Mouse (Mus musculus) cerebellum, adult 2 months (tissue): ENCODE results near the gene Tesc.

Experiments
- CTCF ChIP-seq: fragments of 200-500 bp; IDR thresholded peaks from 2 replicates; pipeline ENCODE4 v1.5.1; 2011; ENCODE audit warnings: low read depth, mild to moderate bottlenecking, control low read depth, low read length, moderate library complexity, borderline replicate concordance; ENCODE audit not compliant: insufficient read depth
- POLR2A ChIP-seq: fragments of 200-500 bp; IDR thresholded peaks from 2 replicates; pipeline ENCODE4 v1.6.1; 2011; ENCODE audit warnings: low read length, control low read depth, borderline replicate concordance; ENCODE audit not compliant: insufficient read depth

DNA sequence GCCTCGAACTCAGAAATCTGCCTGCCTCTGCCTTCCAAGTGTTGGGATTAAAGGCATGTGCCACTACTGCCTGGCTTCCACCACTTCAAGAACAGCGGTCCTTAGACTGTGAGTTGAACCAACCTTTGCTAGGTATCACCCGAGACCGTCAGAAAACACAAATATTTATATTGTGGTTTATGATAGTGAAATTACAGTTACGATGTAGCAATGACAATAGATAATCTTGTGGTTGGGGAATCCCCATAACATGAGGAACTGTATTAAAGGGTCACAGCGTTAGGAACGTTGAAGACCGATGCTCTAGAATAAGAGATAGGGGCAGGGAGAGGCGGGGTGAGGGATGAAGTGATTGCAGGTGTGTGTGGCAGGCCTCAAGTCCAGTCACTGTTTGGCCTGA lies 17.8 kb downstream of the Tesc start:
- TF ChIP-seq POLR2A (no peak), CTCF (no peak)
